Mouse (Mus musculus) R1 (cell line): ENCODE data around the gene Unc5b.

Experiments used
- DNase-seq: peaks from one replicate; pipeline ENCODE4 v3.0.0-alpha.2; 2018; ENCODE audit warnings: low read depth, low spot score

Unc5b gene

GRCm38 (mm10) chr10:60800295-60801167, 30.9 kb downstream of the Unc5b start:
- no peak for DNase-seq

- no peak for DNase-seq
Observed at GRCm38 (mm10) chr10:60797682-60798422, 33.5 kb downstream of the Unc5b start.

GRCm38 (mm10) chr10:60796474-60796873, 34.9 kb downstream of the Unc5b start:
- no peak for DNase-seq

DNA sequence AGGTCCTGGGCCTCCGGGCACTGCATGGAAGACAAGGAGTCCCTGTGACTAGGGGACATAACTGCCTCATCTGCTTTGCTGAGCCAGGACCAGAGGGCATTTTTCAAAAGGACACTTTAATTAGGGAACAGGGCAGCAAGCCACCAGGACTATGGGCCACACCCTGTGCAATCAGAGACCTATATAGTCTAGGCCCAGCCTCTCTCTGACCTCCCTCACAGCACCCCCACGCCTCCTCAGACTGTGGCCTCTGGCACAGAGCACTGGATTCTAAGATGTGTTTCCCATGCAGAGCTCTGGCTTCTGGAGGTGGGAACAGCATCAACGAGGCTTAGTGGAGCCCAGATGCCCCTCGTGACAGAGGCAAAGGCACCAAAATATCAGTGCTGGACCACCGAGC, 35.4 kb downstream of the Unc5b start:
- DNase-seq, result no peak

- DNase-seq, result no peak
Observed at GRCm38 (mm10) chr10:60794792-60795191, 36.6 kb downstream of the Unc5b start.

GRCm38 (mm10) chr10:60794374-60794773, 37.0 kb downstream of the Unc5b start:
- no peak for DNase-seq

DNA sequence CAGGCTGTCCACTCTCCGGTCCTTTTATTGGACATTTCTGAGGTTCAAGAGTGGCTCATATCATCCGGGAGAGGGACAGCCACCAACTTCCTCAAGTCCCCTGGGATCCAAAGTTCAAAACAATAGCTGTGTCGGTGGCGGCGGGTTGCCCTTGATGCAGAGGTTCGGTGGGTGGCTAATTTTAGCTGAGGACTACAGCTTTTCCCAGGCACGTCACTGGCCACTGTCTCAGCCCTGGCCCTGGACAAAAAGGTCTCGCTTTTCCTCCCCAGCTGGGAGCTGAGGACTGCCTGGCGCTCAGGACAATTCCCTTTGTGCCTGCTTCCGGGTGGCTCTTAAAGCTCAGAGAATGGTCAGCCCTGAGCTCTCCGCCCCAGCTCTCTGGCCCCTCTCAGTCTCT, 38.5 kb downstream of the Unc5b start:
- DNase-seq, result no peak

- DNase-seq, result no peak
Observed at GRCm38 (mm10) chr10:60792365-60792764, 39.0 kb downstream of the Unc5b start.

DNA sequence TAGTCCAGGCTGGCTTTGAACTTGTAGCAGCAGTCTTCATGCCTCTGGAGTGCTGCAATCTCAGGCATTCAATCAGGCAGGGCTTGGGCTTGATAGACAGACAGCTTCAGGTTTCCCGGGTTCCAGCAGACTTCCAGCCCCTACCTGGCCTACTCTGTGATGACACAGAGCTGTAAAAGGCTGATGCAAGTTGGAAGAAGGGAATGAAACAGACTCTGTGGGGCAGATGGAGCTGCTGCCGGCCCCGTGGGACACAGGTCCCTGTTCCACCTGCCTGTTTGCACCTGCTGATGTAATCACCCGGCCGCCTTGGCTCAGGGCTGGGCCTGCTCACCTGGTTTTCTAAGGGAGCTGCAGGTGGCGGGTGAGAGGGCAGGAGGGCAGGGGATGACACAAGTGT, 40.5 kb downstream of the Unc5b start:
- no peak for DNase-seq

DNA sequence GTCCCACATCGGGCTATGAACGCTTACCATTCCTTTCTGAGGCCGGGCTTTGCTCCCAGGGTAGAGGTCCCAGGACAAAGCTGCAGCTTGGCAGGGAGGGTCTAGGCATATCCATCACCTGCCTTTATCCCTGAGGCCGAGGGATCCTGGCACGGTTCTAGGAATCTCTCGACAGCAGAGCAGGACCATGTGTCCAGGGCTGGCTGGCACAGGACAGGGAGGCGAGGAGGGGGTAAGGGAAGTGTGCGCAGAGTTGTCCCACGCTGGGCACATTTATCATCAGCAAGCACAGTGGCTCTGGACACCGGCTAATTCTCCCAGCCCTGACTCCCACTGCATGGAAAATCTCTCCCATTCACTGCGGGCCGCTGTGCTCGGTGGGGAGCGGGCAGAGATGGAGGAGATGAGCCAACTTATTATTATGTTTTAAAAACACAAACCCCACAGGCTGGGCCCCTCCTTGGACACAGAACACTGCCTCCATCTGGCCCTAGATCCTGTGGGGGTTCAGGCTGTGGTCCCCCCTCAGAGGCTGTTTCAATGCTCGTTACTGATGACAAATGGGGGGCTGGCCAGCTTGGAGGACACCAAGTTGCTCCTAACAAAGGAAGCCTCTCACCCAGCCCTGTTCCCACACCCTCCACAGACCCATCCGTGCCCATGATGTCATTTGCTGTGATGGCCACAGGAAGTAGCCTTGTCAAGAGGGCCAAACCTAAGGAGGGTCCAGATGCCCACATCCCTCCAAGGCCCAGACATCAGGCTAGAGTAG, 43.9 kb downstream of the Unc5b start:
- no peak for DNase-seq

- peak; percentile 91 for DNase-seq
Observed at GRCm38 (mm10) chr10:60783608-60784007, 47.8 kb downstream of the Unc5b start.

- peak; percentile 88 for DNase-seq
Observed at GRCm38 (mm10) chr10:60779628-60780027, 51.8 kb downstream of the Unc5b start.

GRCm38 (mm10) chr10:60778542-60778941, 52.8 kb downstream of the Unc5b start:
- peak; percentile 73 for DNase-seq

DNA sequence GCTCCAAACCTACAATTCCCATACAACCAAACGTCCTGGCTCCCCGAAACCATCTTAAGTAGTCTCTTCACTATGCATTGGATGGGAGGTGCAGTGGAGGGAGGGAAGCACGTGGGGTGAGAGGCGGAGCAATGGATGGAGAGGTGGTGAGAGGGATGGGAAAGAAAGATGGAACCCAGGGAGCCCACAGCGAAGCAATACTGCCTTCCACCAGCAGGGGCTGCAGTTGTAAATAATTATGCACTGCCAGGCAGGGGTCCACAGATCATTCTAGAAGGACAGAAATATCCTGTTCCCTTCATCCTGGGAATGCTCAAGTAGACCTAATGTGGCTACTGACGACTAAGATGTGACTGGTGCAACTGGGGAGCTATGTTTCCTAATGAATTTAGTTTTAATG, 55.9 kb downstream of the Unc5b start:
- DNase-seq, result peak; percentile 86

- peak; percentile 77 for DNase-seq
Observed at GRCm38 (mm10) chr10:60774616-60775015, 56.8 kb downstream of the Unc5b start.

- DNase-seq, result no peak
Observed at GRCm38 (mm10) chr10:60770855-60771254, 60.5 kb downstream of the Unc5b start.

- DNase-seq, result peak; percentile 86
Observed at GRCm38 (mm10) chr10:60768614-60769013, 62.8 kb downstream of the Unc5b start.

DNA sequence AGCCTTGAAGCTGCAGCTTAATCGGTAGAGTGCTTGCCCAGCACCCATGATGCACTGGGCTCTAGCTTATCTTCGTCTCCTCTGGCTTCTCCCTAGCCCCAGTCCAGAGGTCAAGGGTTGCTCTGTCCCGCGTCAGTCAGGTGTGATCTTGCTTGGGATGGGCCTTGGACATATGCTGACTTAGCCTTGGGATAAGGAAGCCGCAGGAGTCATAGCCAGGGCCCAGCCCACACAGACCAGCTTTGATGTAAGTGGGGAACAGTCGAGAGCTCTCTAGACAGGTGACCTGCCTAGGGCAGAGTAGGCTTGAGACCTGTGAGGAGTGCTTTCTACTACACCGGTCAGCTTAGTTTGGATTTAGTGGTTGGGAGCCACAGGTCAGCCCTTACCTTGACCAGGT, 64.0 kb downstream of the Unc5b start:
- no peak for DNase-seq

GRCm38 (mm10) chr10:60762126-60762525, 69.3 kb downstream of the Unc5b start:
- no peak for DNase-seq

GRCm38 (mm10) chr10:60760377-60760776, 71.0 kb downstream of the Unc5b start:
- peak; percentile 96 for DNase-seq

- DNase-seq, result peak; percentile 87
Observed at GRCm38 (mm10) chr10:60756992-60757391, 74.4 kb downstream of the Unc5b start.

- DNase-seq, result peak; percentile 65
Observed at GRCm38 (mm10) chr10:60756146-60756545, 75.2 kb downstream of the Unc5b start.
